Mouse (Mus musculus) kidney, adult 9 months (tissue): ENCODE data around the gene Smad6.

Source experiments
- DNase-seq: peaks from one replicate; pipeline ENCODE4 v3.0.0; 2022

The Smad6 gene

DNA sequence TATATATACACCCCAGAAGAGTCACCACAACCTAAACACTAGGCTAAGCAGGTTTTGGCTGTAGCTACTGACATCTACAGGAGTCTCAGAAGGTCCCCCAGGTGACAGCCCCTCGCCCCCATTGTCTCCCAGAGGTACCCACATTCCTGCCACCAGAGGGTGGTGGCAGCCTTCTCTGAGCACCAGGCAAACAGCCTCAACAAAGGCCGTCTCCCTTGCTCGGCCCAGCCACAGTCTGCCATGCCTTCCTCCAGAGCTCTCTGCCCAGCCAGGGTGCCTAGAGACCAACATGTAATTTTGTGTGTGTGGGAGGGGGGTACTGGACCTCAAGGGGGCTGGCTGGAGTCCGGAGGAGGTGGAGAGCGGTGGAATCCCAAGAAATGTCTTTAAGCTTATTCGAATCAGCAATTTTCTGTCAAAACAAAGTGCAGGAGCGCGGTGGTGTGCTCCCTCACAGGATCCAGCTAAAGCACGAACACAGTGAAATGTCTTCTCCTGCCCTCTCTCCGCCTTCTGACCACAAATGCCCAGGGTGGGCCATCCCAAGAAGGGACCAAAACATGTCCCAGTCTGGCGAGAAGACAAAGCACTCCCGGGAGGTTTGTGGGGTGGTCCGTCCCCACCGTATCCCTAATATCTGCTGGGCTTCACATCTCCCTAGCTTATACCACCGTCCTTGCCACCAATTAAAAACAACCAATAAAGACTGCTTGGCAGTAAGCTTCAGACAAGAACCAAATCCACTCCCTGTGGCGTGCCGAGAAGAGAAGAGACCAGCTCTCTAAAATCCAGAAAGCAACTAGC is 62.5 kb downstream of the Smad6 start:
- peak; percentile 71 for DNase-seq

- peak; percentile 62 for DNase-seq
Measured at GRCm38 (mm10) chr9:63958337-63959030, 63.4 kb downstream of the Smad6 start.

DNA sequence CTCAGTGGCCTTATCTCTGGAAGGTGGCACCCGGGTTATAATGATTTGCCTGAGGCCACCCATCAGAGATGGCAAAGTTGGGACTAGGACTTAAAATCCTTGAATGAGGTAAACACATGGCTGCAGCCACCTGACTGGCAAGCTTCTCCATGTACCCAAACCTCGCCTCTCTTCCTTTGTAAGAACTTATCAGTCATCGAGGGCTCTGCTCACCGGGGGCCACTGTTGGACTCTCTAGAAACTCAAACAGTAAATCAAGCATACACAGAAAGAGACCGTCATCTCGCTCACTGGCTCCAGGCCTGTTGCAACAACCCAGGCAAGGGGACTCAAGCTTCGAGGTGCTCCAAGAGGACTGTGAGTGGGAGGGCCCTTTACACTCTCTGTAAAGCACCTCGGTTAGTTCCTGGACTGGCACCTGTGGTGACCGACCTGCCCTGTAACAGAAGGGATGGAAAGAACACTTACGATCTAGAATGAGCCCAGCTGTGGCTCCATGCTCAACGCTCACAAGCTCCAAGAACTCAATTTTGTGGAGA is 64.1 kb downstream of the Smad6 start:
- no peak for DNase-seq

DNA sequence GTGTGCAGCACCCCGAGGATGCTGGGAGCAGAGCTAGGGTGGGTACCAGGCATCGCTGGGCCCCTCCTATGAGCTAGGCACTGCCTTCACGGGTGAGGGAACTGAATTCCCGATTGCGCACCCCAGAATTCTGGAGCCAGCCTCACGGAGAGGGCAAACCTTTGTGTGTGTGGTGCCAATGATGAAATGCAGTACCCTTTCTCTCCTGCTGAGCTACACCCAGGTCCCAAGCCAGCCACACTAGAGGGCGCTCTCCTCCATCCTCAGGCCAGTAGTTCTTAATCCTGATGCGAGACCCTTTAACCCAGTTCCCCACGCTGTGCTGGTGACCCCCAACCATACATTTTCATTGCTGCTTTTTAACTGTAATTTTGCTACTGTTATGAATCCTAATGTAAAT is 65.8 kb downstream of the Smad6 start:
- DNase-seq, result peak; percentile 74

DNA sequence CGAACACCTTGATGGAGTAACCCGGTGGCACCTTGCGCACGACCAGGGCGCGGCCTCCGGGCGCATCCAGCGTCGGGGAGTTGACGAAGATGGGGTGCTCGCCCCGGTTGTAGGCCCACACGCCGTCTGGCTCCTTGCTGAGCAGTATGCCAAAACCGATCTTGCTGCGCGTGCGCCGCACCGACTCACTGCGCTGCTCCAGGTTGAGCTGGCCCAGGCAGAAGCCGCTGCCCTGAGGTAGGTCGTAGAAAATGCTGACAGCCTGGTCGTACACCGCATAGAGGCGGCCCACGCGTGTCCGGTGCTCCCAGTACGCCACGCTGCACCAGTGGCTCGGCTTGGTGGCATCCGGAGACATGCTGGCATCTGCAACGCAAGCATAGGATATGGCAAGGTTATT is 68.2 kb downstream of the Smad6 start:
- DNase-seq, result no peak

- no peak for DNase-seq
Measured at GRCm38 (mm10) chr9:63952591-63952990, 69.3 kb downstream of the Smad6 start.

GRCm38 (mm10) chr9:63950357-63950756 is 71.5 kb downstream of the Smad6 start:
- DNase-seq, result no peak

DNA sequence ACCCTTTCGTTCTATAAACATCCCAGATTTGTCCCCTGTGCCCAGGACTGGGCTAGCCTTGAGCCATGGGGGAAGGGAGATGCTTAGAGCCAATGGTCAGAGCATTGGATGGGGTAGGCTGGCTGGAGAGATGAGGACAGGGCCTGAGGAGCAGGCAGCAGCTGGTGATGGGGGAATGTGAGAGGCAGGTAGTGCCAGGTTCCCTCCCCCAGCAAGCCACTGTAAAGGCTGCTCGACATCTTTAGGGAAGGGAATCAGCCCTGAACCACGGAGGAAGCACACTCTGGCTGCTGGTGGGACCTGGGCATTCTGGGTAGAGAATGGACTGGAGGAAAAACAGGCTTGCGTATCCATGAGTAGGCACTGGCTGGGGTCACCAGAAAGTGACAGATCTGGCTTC is 72.5 kb downstream of the Smad6 start:
- DNase-seq, result no peak

DNA sequence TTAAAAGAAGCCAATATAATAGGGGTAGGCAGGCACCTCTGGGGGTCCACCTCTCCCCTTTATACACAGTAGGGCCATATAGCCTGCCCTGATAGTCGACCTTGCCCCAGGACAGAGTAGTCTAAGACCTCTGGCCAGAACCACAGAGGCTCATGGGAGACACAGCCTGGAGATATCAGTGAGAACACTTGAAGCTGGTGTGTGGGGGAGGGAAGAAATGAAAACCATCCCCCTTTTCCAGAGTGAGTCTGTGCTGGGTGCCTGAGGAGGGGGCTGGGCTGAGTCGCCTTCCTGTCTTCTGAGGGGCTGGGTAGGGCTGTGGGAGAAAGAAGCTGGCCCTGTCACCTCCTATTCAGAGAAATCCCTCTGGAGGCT is 79.3 kb downstream of the Smad6 start:
- no peak for DNase-seq

GRCm38 (mm10) chr9:63941747-63942607 is 79.9 kb downstream of the Smad6 start:
- no peak for DNase-seq

DNA sequence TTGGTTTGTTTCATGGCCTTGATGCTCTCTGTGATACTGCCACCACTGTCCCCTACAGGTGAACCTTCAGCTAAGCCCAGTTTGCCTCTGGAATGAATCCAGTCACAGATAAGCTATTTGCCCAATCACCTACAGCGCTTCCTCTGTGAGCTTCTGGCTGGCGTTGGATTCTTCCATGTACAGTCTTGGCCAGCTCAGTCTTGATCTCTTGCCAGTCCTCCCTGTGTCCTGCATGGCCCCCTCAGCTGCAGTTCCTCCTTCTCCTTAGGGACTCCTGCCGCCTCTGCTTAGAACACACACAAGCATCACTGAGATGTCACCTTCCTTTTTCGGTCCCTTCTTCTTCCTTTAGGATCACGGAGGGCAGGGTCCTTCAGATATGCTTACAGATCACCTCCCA is 85.6 kb downstream of the Smad6 start:
- no peak for DNase-seq

DNA sequence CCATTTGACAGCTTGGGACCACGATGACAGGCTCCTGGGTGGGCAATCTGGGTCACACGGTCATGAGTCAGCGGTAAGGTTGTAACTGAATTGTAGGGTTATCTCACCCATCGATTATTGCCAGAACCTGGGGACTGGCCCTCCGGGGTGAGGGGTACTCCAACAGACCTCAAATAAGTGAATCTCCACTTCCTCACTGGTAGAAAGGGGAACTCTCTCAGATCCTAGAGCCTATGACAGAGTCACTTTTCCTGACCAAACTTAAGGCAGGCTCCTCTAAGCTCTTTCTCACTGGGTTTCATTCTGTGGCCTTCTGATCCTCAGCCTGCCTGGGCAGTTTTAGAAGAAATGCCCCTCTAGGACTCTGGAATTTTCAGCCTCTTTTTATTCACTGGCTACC is 88.8 kb downstream of the Smad6 start:
- DNase-seq, result no peak

- DNase-seq, result peak; percentile 48
Measured at GRCm38 (mm10) chr9:63927340-63928049, 94.4 kb downstream of the Smad6 start.

GRCm38 (mm10) chr9:63926377-63926776 is 95.5 kb downstream of the Smad6 start:
- no peak for DNase-seq

- no peak for DNase-seq
Measured at GRCm38 (mm10) chr9:63923190-63923717, 98.6 kb downstream of the Smad6 start.

- DNase-seq, result no peak
Measured at GRCm38 (mm10) chr9:63919708-63920107, 102.2 kb downstream of the Smad6 start.

- DNase-seq, result no peak
Measured at GRCm38 (mm10) chr9:63919001-63919555, 102.8 kb downstream of the Smad6 start.

GRCm38 (mm10) chr9:63918245-63918644 is 103.6 kb downstream of the Smad6 start:
- peak; percentile 83 for DNase-seq

- no peak for DNase-seq
Measured at GRCm38 (mm10) chr9:63916441-63916840, 105.4 kb downstream of the Smad6 start.

- peak; percentile 72 for DNase-seq
Measured at GRCm38 (mm10) chr9:63915976-63916375, 105.9 kb downstream of the Smad6 start.

GRCm38 (mm10) chr9:63914944-63915343 is 106.9 kb downstream of the Smad6 start:
- DNase-seq, result no peak

GRCm38 (mm10) chr9:63912051-63912450 is 109.8 kb downstream of the Smad6 start:
- peak; percentile 35 for DNase-seq
